Mouse (Mus musculus) kidney, adult 2 months (tissue): Measurements from ENCODE around the gene Aifm1.

Experiments used
- CTCF ChIP-seq: fragments of 200-500 bp; conservative IDR thresholded peaks from 2 replicates; pipeline ENCODE4 v1.5.1; 2011; ENCODE audit warnings: low read depth, mild to moderate bottlenecking, control low read depth, low read length, moderate library complexity, mixed read lengths; ENCODE audit not compliant: insufficient read depth, insufficient read length
- POLR2A ChIP-seq: fragments of 200-500 bp; IDR thresholded peaks from one replicate; pipeline ENCODE4 v1.6.1; 2011; ENCODE audit warnings: low read depth, low read length, control low read depth

DNA sequence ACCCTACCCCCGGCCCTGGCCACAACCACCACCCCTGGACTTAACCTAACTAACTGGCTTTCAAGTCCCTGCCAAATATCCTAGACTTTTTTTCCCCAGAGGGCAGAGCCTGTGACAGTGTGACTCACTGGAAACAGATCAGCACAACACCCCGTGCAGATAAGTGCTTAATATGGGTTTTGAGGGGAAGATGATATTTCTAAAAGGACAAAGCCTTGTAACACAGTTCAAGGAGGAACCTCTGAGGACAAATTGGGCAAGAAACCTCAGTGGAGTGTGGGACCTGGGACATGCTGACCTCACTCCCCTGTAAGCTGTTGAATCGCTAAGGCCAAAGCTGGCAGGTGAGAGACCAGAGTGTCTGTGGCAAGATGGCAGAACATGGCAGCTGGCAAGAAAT is 8.3 kb upstream of the Aifm1 start:
- no peak for TF ChIP-seq CTCF
- no peak for TF ChIP-seq POLR2A
